In genomic region chr16:22768661-22769060, GRCm38 (mm10) we compare ENCODE assay signal across 9 mouse cellular contexts. TPM values are rescaled to one million over a fixed set of nuclear protein-coding genes. Genes with fewer than 3 reads are reported as not detected.
"Had no signal": no experiment of that assay in that cellular context is flagged by ENCODE, and none has a peak within 500 bp of the region (broad histone marks: within the 10 kb centered on the region; RNA-seq: fewer than 3 reads in every experiment).

No protein-coding gene starts in this region.

- DNase-seq: kidney, adult 2 months; kidney, postnatal 14 days; layer of hippocampus, postnatal 36 days; left cerebral cortex, postnatal 4 days; lung, adult 2 months; thymus, adult 2 months; thymus, postnatal 25 days had no signal

RNA-seq across cellular contexts. Expression of gene Crygs, which starts 42.7 kb away (rescaled TPM):
- total RNA-seq: layer of hippocampus, postnatal 36 days; left cerebral cortex, postnatal 4 days; liver, adult 2 months; megakaryocyte progenitor cell, adult 5-6 weeks had no signal
